Mouse (Mus musculus) C2C12 (cell line): ENCODE data around the gene Fnbp1.

Experiments
- CTCF ChIP-seq: IDR thresholded peaks from one replicate; pipeline ENCODE4 v1.5.1; 2011; ENCODE audit not compliant: control insufficient read depth, insufficient read depth, insufficient read length
- MAX ChIP-seq: IDR thresholded peaks from one replicate; pipeline ENCODE4 v1.6.1; 2011; ENCODE audit warnings: mild to moderate bottlenecking, control low read depth
- USF1 ChIP-seq: IDR thresholded peaks from one replicate; pipeline ENCODE4 v1.6.1; 2011; ENCODE audit warnings: low read depth, mild to moderate bottlenecking, control low read depth, moderate library complexity

GRCm38 (mm10) chr2:31020202-31020601, 121.6 kb downstream of the Fnbp1 start:
- TF ChIP-seq CTCF (no peak), USF1 (no peak), MAX (no peak)
